Mouse (Mus musculus): ENCODE results near the gene Gp1bb.

Gene Gp1bb

DNA sequence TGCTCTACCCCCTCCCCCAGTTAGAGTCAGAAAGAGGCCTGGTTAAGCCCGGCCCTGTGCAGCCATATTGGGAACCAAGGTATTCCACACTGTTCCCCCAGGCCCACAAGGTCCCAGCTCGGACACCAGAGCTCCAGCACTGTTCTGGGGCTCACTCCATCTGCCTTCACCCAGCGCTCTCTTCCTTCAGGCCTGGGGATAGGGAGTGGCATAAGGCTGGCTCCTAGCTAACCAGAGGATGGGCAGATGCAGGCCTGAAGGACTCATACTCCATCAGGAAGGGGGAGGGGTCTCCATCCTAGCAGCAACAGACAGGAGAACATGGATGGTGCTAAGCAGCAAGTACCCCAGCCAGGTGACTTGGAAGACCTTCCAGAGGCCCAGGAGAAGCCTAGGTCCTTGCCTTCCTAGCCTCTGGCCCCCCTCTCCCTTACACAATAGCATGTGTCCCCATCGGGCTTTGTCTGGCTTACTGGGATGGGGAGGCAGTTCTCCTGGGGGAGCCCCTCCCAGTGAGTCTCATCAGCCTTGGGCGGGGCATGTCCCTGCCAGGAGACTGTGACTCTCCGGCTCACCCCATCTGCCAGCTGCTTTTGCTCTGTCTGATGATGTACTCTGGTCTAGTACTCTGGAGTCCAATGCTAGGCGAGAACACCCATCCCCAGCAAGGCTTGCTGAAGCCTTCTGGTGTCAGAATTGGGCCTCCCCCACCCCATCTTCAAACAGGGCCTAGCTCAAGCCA is 6.2 kb upstream of the Gp1bb start:
- DNase-seq = no peak

DNA sequence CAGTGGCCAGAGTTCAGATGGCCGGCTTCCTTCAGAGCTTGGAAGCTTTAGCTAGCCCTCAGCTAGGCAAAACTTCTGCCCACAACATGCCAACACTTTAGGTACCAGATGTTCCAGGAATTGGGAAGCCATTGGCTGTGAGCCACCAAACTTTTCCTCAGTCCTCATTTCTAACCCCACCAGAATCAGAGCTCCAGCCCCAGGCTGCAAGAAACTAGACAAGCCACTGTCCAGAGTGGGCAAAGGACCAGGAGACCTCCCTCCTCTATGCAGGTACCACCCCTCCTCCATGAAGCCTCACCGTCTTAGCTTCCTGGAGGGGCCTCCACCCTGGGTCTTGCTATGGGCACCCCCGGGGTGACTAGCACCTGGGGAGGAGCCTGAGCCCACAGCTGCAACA is 5.0 kb upstream of the Gp1bb start:
- no peak for DNase-seq

DNA sequence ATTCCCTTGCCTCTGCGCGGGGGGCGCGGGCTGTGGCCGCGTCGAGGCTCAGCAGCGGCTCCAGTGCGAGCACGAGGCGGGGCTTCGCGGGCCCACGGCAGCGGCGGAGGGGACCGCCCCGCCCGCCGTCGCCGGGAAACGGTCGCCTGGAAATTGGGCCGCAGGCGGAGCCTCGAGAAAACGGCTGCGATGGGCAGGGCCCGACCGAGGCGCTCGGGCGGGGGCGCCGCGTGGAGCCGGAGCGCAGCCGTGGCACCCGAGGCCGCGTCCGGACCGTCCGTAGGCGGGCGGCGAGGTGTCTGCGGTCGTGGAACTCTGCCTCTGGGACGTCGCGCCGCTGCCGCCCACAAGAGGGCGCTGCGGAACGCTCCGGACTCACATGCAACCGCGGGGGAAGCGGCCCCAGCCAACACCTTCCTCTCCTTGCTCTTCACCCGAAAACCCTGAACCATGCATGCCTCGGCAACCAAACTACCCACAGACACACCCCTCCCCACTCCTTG is 4.2 kb upstream of the Gp1bb start, which contains the start of gene Gm49601:
Gene Gm49601 (minus strand): TSS at position 52 of the 503 bp plus-strand sequence.
- peak; percentile 85 for DNase-seq

DNA sequence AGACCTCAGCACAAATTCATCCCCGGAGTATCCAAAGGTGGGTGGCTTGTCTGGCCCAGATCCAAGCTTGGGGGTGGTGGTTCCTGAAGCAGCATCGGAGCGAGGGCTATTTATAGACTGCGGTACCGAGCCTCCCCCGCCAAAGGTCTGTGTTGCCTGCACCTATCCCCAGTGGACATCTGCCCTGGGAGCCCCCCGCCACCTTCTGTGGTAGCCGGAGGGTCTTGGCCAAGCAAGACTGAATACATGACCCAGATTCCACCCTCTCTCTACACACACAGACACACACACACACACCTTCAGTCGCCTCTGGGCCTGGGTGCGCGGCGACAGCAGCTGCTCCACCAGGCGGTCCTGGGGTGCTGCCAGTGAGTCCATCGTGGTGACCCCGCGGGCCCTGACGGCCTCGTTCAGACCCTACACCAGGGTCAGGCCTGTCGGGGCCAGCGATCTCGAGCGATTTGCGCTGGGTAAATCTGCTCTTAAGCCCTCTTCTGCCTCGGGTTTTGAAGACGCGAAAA is 3.6 kb upstream of the Gp1bb start:
- DNase-seq = no peak

DNA sequence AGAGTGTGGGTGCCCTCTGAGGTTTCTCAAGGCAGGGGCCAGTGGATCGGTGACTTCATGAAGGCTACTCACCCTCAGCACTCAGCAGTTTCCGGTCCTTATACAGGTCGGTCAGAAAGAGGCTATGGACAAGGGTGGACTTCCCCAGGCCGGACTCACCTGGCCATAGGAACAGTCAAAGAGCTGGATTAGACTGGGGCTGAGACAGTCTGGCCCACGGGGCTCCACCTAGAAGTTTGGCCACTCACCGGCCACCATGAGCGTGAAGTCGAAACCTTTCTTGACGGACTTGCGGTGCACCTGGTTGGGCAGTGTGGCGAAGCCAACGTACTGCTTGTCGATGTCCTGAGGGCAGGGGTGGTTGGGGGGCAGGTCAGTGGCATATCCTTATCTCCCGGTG is 2.9 kb upstream of the Gp1bb start:
- DNase-seq = no peak

DNA sequence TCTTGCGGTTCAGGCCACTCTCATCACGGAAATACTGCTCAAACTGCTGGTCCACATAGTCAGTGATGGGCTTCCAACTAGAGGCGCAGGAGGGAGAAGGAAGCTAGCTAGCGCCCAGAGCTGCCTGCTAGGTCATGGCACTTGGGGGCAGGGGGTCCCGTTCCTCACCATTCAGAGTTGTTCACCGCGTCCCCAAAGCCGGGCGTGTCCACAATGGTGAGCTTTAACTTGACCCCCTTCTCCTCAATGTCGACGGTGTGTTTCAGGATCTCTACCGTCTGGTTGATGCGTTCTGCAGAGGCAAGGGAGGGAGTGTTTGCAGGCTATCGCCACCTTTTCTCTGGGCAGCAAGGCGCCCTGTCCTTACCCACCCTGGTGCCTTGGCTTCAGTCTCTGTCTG is 2.4 kb upstream of the Gp1bb start:
- DNase-seq = no peak

DNA sequence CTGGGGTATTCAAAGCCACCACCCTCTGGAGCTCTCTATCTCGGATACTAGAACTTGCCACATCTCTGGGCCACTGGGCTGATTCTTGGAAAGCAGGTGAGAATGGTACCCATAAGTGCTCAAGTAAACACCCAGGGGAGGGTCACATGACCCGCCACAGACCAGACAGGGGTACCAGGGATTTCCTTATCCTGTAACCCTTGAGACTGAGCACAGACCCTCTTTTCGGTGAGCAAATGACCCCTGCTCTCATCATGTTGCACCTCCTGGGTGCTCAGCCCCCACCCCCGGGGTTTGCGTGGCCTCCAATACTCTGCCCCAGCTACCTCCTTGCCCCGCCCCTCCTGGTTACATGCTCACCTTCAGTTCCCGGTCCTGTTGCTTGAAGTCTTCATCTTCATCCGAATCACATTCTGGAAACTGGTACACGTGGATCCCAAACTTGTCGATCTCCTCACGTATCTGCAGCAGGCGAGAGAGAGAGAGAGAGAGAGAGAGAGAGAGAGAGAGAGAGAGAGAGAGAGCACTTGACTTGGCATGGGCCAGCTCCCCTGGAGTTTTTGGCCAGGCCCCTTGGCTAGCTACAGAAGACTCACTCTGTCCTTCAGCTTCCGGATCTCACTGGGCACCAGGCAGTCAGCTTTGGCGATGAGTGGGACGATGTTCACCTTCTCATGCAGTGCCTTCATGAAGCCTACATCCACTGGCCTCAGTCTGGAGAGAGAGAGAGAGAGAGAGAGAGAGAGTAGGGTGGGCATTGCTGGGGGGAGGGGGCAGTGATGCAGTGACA is 1.7 kb upstream of the Gp1bb start:
- DNase-seq = no peak

DNA sequence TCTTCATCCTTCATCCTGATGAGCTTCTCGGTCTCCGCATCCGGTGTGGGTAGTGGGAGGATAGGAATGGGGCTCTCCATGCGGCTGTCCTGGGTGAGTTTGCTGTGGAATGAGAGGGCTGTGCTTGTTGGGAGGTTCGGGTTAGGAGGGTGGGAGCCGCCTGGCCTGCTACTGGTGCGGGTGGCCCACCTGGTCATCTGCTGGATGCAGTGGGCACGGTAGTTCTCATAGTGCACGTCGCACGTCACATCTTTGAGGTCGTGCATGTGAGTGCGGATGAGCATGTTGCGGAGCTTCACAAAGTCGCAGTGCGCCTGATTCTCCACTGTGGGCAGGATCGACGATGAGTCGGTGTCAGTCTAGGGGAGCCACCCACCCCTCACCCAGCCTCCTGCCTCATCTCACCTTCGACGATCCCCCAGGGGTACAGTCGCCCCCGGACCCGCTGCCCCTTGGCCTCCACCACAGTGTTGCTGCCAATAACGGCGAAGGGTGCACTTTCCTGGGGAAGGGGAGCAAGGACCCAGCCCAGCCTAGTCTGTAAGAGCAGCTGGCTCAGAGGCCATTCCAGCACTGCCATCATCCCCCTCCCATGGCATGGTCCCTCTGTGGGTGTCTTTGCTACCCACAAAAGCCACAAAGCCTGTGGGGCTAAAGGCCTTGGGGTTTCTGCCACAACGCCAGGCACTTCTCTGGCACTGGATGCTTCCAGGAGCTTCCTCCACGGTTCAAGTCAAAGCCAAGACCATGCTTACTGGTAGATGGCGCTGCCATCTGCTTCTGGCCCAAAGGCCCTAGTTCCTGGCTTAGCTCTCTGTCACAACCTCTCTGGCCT is 930 bp upstream of the Gp1bb start:
- DNase-seq = no peak

DNA sequence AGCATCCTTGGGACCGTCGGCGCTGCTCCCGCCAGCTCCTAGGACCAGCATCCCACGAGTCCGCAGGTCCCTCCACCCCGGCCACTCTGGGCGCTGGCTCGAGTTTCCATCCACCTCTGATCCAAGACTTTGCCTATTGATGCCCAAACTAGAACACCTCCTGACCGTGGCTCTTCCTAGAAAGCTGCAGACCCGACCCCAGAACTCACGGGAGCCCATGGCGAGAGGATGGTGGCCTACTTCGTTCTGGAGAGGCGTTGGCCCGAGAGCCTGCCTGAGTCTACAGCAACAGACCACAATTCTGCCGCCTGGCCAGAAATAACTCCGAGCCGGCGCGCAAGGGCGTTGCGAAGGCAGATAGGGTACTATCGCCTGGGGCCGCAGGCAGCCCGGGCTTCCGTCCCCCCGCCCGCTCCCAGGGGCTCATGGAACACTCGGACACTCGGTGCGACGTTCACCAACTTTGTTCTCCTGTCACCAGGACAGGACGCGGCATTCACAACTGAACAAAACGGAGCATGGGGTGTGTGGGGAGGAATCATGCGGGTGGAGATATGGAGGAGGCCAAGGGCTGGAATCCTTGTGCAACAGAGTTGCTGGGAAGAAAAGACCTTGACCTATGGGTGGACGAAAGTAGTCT is 721 bp downstream of the Gp1bb start:
- no peak for DNase-seq

DNA sequence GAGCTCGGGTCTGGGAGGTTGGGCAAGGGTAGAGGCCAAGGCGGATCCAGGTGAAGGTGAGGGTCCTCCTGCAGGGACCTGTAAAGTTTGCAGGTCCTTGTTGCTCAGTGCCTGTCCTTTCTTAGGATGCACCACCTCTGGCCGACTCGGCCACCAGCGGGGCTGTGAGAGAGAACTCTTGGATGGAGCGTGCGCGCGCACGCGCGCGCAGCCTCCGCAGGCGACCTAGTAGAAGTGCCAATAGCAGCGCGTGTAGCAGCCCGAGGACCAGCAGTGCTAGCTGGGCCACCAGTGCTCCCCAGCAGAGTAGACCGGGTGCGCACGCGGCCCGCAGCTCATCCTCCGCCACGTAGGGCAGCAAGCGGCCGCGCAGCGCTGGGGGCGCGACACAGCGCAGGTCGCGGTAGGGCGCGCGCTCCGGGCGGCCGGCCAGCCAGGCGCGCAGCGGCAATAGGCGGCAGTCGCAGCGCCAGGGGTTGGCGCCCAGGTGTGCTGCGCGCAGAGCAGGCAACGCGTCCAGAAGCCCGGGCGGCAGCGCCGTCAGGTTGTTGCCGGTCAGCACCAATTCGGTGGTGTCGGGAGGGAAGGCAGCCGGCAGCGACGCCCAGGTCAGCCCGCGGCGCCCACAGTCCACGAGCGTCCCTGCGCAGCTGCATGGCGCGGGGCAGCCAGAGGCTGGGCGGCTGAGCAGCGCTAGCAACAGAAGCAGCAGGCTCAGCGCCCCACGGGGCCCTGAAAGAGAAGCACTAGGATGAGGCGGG is 1.4 kb downstream of the Gp1bb start:
- DNase-seq = no peak

DNA sequence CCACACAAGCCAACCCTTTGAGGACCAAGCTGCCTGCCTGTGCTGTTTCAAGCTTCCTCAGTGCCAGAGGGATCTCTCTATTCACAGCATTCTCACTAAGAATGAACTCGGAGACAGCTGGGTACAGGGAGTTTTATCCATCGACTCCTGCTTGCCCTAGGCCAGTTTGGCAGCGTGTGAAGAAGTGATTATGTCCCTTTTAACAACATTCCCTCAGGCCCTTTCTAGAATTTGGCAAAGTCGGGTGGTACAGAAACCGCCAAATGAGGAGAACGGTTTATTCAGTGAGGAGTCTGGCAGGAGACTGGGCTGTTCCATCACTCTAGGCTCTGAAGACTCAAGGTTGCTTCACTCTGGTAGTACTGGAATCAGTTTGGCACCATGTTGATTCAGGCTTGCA is 2.0 kb downstream of the Gp1bb start:
- no peak for DNase-seq

DNA sequence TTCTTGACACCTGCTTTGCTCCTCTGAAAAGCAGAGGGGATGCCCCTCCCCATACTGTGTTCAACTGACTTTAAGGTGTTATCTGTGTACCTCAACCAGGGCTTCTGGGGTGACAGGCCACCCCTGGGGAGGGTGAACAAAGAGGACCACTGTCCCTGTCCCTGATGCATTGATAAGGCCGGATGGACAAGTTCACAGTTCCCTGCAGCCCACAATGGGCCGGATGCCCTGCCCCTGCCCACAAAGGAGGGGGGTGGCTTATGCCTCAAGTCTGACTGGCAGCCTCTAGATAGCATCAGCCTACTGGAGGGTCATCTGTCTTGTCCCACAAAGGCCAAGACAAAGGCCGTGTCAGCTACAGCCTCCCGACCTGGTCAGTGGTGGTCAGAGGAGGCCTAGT is 3.1 kb downstream of the Gp1bb start:
- DNase-seq = no peak

DNA sequence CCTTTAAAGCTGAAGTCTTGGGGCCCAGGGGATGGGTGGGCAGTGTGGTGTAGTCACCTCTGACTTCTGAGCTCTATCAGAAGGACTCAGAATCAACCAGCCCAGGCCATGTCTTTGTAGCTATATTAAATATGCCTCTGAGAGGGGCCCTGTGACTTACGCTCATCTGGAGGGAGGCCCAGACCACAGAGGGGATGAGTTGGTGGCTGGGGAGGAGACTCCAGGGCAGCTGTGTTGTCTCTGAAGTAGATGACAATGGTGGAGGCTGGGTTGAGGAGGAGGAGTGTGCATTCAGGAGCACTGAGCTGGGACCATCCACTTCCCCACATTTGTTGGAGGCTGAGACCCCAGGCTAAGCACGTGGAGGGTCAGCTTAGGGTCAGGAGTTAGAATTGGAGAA is 3.9 kb downstream of the Gp1bb start:
- no peak for DNase-seq

DNA sequence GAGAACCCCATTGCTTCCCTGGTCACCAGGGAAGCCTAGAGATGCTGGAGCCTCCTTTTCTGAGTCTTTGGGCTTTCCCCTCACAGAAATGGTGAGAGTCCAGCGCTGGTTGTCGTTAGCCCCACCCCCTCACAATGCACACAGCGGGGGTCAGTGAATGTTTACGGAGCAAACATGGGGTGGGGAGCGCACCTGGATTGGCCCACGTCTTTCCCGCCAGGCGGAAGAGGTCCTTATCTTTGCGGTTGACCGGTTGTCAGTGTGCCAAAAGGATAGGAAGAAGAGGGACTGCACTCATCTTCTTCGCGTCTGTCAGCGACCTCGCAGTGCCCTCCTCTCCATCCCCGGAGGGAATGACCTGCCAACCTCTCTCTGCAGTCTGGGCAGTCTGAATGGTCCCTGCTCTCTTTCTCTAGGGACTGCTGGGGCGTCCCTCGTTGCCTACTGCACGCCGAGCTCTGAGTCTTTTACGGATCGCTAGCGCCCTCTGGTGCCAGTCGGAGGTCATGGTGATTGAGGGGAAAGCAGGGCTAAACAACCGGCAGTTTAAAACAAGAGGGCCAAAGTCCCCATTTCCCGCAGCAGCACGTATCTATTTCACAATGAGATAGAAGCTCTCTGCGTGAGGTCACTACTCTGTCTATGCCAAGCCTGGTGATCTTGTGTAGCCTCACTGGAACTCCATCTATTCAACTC is 4.7 kb downstream of the Gp1bb start:
- peak; percentile 88 for DNase-seq

DNA sequence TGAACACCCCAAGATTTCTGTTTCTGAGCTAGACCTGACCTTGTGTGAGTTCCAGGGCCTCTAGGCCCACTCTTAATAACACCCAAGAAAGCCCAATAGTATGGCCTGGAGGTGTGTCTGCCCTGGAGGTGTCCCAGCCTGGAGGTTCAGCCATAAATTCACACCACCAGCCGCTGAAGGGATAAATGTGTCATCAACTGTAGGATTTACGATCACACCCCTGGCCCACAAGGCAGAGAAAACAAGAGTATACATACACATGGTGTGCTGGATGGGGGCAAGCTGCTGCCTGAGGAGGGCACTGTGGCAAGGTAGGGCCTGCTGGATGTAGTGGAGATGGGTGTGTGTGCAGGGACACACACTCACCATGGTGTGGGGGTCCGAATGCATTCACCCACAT is 8.9 kb downstream of the Gp1bb start:
- no peak for DNase-seq

DNA sequence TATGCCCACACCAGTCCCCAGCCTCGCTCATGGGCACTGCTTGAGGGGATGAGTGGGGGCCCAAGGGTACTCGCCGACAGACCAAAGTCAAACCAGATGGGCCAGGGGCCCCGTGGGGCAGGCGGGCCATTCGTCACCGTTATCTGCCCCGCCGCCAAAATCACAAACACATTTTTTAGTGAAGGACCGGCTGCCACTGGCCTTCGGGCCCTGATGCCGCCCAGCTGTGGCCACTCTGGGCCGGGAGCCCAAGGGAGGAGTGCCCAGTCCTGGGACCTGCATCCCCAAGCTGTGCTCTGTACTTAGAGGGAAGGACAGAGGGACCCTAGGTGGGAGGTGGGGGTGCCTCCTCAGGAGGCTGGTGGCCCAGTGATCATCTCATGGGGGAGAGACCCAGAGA is 10.5 kb downstream of the Gp1bb start:
- no peak for DNase-seq

DNA sequence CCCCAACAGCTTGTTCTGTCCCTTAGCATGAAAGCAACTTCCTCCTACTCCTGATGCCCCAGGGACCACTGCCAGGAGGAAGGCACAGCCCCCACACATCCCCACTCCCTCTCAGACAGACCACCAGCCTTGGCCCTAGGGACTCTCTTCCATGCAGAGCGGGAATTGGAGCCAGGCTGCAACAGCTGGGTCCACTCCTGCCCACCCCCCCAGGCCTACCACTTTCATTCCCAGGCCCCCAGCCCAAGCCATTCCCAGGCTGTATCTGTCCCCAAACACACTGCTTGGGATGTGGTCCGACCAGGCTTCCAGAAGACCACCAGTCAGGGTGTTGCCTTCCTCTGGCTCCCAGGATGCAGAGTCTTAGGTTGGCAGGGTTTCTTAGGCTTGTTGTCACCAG is 13.1 kb downstream of the Gp1bb start:
- DNase-seq = no peak

DNA sequence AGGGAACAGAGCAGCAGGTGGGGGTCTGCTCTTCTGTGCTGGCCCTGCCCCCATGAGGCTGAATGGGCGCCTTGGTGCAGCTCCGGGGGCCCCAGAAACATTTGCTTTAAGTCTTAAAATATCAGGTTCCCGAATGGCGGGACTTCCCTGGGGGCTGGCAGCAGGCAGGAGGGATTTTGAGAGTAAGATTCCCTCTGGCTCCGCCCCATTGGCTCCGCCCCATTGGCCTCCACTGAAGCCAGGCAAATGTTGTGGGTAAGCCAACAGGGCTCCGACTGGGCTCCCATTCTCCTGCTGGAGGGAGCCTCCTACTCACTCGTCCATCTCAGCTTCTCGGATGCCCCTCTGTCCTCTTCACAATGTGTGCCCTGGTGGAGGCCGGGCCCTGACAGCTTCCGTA is 14.0 kb downstream of the Gp1bb start:
- no peak for DNase-seq

DNA sequence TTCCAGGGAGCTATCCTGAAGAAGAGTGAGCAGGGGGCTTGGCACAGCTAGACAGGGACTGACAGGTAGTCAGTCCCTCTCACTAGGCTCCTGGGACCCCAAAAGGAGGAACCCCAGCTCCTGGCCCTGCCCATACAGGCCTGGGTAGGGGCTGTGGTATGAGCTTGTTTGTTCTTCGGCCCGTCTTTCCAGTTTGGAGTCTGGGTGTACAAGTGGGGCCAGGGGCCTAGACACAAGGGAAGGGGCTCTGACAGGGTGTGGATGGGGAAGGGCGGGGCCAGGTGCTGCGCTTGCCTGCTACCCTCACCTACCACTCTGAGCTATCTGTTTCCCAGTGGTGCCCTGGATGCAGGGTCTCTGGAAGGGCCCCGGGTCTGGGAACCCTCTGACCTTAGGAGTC is 16.5 kb downstream of the Gp1bb start:
- no peak for DNase-seq

DNA sequence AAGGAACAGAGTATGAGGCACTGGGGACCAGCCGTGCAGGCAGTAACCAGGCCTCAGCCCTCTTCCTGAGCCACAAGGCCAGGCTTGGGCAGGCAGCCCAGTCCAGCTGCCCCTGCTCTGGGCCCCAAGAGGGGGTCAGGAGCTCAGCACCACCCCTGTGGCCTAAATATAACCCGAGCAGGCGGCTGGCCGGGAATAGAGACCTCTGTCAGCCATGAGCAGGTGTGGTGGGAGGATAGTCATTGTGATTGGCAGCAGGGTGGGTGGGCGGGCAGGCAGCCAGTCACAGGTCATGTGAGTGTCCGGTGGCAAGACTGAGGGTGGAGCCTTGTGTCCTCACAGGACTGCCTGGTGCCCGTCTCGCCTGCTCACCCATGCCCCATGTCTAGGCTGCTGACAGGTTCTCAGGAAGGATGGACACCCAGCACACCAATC is 17.9 kb downstream of the Gp1bb start:
- DNase-seq = no peak

DNA sequence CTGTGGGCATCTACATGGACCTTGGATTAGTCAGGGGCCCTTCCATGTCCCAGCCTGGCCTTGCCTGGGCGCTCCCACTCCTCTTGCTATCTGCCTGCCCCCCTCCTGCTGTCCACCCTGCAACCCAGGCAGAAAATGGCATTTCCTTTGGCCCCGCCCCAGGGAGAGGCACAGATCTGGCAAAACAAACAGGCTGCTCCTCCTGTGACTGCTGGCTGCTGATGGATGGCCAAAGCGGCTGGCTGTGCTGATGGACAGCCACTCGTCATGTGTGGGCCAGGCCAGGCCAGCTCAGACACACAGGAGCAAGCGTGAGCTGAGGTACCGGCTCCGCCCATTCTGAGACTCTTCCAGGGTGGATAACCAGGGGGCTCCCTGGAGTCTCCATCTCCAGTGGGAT is 20.8 kb downstream of the Gp1bb start:
- no peak for DNase-seq
